Comparison of ENCODE assay signal across 14 mouse cellular contexts in genomic region chrX:23285442-23285817, GRCm38 (mm10).
DNase-seq lines count a peak whose midpoint lies in the region; ATAC-seq lines count a peak whose summit lies in the region.
"Had no signal": no experiment of that assay in that cellular context is flagged by ENCODE, and none has a peak within 500 bp of the region (broad histone marks: within the 10 kb centered on the region; RNA-seq: fewer than 3 reads in every experiment).

No protein-coding gene starts in this region.

- H3K27ac ChIP-seq in heart, embryonic 12.5 days (ENCODE audit: poor library complexity, severe bottlenecking) = no peak overlapping the region
- no peak overlapping the region for H3K27ac ChIP-seq in heart, embryonic 10.5 days
- no peak overlapping the region for H3K27ac ChIP-seq in embryonic facial prominence, embryonic 10.5 days (replicated peaks)
- H3K27ac ChIP-seq in forebrain, embryonic 16.5 days (ENCODE audit: low read length) = no peak overlapping the region
- peak overlapping the region; percentile 77 for H3K27ac ChIP-seq in midbrain, embryonic 15.5 days
- H3K27ac ChIP-seq in kidney, embryonic 14.5 days (ENCODE audit: low read depth, low read length) = no peak overlapping the region
- H3K27ac ChIP-seq: liver, embryonic 14.5 days; stomach, postnatal 0 days had no signal

- H3K4me1 ChIP-seq in heart, embryonic 12.5 days (replicated peaks) = no peaks in the 10 kb centered on the region
- H3K4me1 ChIP-seq in heart, embryonic 10.5 days = no peaks in the 10 kb centered on the region
- no peaks in the 10 kb centered on the region for H3K4me1 ChIP-seq in embryonic facial prominence, embryonic 10.5 days
- H3K4me1 ChIP-seq in forebrain, embryonic 16.5 days (replicated peaks; ENCODE audit: control insufficient read depth, insufficient read depth, low read length) = no peaks in the 10 kb centered on the region; the same call in 1 of the 2 replicates
- H3K4me1 ChIP-seq in midbrain, embryonic 15.5 days = no peaks in the 10 kb centered on the region
- no peaks in the 10 kb centered on the region for H3K4me1 ChIP-seq in kidney, embryonic 14.5 days (ENCODE audit: control insufficient read depth, insufficient read depth, low read length)

- H3K4me2 ChIP-seq in heart, embryonic 12.5 days = peak overlapping the region; percentile 51
- peak overlapping the region; percentile 52 for H3K4me2 ChIP-seq in forebrain, embryonic 16.5 days (ENCODE audit: low read length)
- peak overlapping the region; percentile 48 for H3K4me2 ChIP-seq in midbrain, embryonic 15.5 days
- H3K4me2 ChIP-seq in kidney, embryonic 14.5 days (replicated peaks; ENCODE audit: low read depth, low read length) = no peak overlapping the region

- no peaks in the 10 kb centered on the region for H3K9me3 ChIP-seq in heart, embryonic 12.5 days (replicated peaks)
- H3K9me3 ChIP-seq in heart, embryonic 10.5 days = no peaks in the 10 kb centered on the region
- H3K9me3 ChIP-seq in embryonic facial prominence, embryonic 10.5 days = no peaks in the 10 kb centered on the region
- no peaks in the 10 kb centered on the region for H3K9me3 ChIP-seq in forebrain, embryonic 16.5 days (ENCODE audit: control insufficient read depth, low read length)
- H3K9me3 ChIP-seq in midbrain, embryonic 15.5 days = no peaks in the 10 kb centered on the region
- H3K9me3 ChIP-seq in kidney, embryonic 14.5 days (ENCODE audit: control insufficient read depth, low read length) = no peaks in the 10 kb centered on the region

- no peaks in the 10 kb centered on the region for H3K36me3 ChIP-seq in heart, embryonic 12.5 days
- H3K36me3 ChIP-seq in heart, embryonic 10.5 days = no peaks in the 10 kb centered on the region
- no peaks in the 10 kb centered on the region for H3K36me3 ChIP-seq in embryonic facial prominence, embryonic 10.5 days (replicated peaks)
- no peaks in the 10 kb centered on the region for H3K36me3 ChIP-seq in forebrain, embryonic 16.5 days (ENCODE audit: control insufficient read depth, insufficient read depth)
- no peaks in the 10 kb centered on the region for H3K36me3 ChIP-seq in midbrain, embryonic 15.5 days (replicated peaks)
- no peaks in the 10 kb centered on the region for H3K36me3 ChIP-seq in kidney, embryonic 14.5 days (ENCODE audit: control insufficient read depth, insufficient read depth, low read length)

- H3K9ac ChIP-seq in heart, embryonic 12.5 days = no peak overlapping the region
- peak overlapping the region; percentile 7; the same call in 1 of the 2 replicates for H3K9ac ChIP-seq in forebrain, embryonic 16.5 days (replicated peaks; ENCODE audit: low read depth, low read length)
- H3K9ac ChIP-seq in midbrain, embryonic 15.5 days = peak overlapping the region; percentile 32
- H3K9ac ChIP-seq in kidney, embryonic 14.5 days (ENCODE audit: low read depth, low read length) = no peak overlapping the region
- H3K9ac ChIP-seq: liver, embryonic 14.5 days had no signal

- no peak overlapping the region for H3K4me3 ChIP-seq in heart, embryonic 12.5 days
- H3K4me3 ChIP-seq in heart, embryonic 10.5 days = no peak overlapping the region
- H3K4me3 ChIP-seq in embryonic facial prominence, embryonic 10.5 days = peak overlapping the region; percentile 31; the same call in 1 of the 2 replicates
- peak overlapping the region; percentile 30 for H3K4me3 ChIP-seq in forebrain, embryonic 16.5 days (replicated peaks; ENCODE audit: low read length)
- peak overlapping the region; percentile 39 for H3K4me3 ChIP-seq in midbrain, embryonic 15.5 days
- H3K4me3 ChIP-seq in kidney, embryonic 14.5 days (ENCODE audit: low read length) = no peak overlapping the region

- WGBS in heart, embryonic 12.5 days = 39% methylated on average over 10 of the region's 10 CpGs
- 44% methylated on average over 10 of the region's 10 CpGs for WGBS in heart, embryonic 10.5 days
- 24% methylated on average over 10 of the region's 10 CpGs for WGBS in embryonic facial prominence, embryonic 10.5 days
- WGBS in forebrain, embryonic 16.5 days = 21% methylated on average over 10 of the region's 10 CpGs
- WGBS in midbrain, embryonic 15.5 days = 21% methylated on average over 9 of the region's 10 CpGs
- WGBS in kidney, embryonic 14.5 days = 38% methylated on average over 10 of the region's 10 CpGs

- no peak for ATAC-seq in heart, embryonic 12.5 days (ENCODE audit: insufficient number of reproducible peaks, low FRiP score)
- peak; percentile 61 for ATAC-seq in forebrain, embryonic 16.5 days
- ATAC-seq in midbrain, embryonic 15.5 days (replicated peaks) = peak; percentile 75
- no peak for ATAC-seq in kidney, embryonic 14.5 days (ENCODE audit: low FRiP score, low TSS enrichment)
- ATAC-seq: CD4-positive, CD25-positive, alpha-beta regulatory T cell, adult 4 months had no signal

- DNase-seq in heart, embryonic 10.5 days (ENCODE audit: low spot score) = no peak
- no peak for DNase-seq in embryonic facial prominence, embryonic 10.5 days (ENCODE audit: low spot score)
- no peak for DNase-seq in urinary bladder, postnatal 10 days (ENCODE audit: low spot score)
- no peak for DNase-seq in thymus, adult 18-20 months
- DNase-seq: adrenal gland, postnatal 25 days; cerebellum, adult 9-10 months; right cerebral cortex, adult 18-20 months had no signal

- no peaks in the 10 kb centered on the region for H3K27me3 ChIP-seq in heart, embryonic 12.5 days (replicated peaks)
- H3K27me3 ChIP-seq in heart, embryonic 10.5 days (ENCODE audit: insufficient read depth, poor library complexity, severe bottlenecking) = no peaks in the 10 kb centered on the region
- H3K27me3 ChIP-seq in embryonic facial prominence, embryonic 10.5 days (replicated peaks; ENCODE audit: low read depth, poor library complexity, severe bottlenecking) = no peaks in the 10 kb centered on the region
- no peaks in the 10 kb centered on the region for H3K27me3 ChIP-seq in forebrain, embryonic 16.5 days (replicated peaks; ENCODE audit: control insufficient read depth, insufficient read depth, low read length)
- no peaks in the 10 kb centered on the region for H3K27me3 ChIP-seq in midbrain, embryonic 15.5 days (replicated peaks)
- H3K27me3 ChIP-seq in kidney, embryonic 14.5 days (ENCODE audit: control insufficient read depth, insufficient read depth, low read length) = no peaks in the 10 kb centered on the region

Comparison
In these comparisons a context has a peak if more than half of its experiments do, and no peak if none do; other contexts are left out.
1. ATAC-seq: peak in forebrain, embryonic 16.5 days (single experiment) and midbrain, embryonic 15.5 days (single experiment); none in heart, embryonic 12.5 days (single experiment) and kidney, embryonic 14.5 days (single experiment).
2. H3K4me3 ChIP-seq: peak in embryonic facial prominence, embryonic 10.5 days (single experiment), forebrain, embryonic 16.5 days (single experiment) and midbrain, embryonic 15.5 days (single experiment); none in heart, embryonic 12.5 days (single experiment), heart, embryonic 10.5 days (single experiment) and kidney, embryonic 14.5 days (single experiment).
3. H3K9ac ChIP-seq: peak in forebrain, embryonic 16.5 days (single experiment) and midbrain, embryonic 15.5 days (single experiment); none in heart, embryonic 12.5 days (single experiment) and kidney, embryonic 14.5 days (single experiment).